Mouse (Mus musculus) spleen, adult 18-20 months (tissue): ENCODE measurements around the gene Chid1.

ENCODE experiments used
- DNase-seq, 2 experiments: peaks; one replicate each; pipeline ENCODE4 v3.0.0; 2022; ENCODE audit warnings: mixed read lengths in 2 of 2

Gene Chid1

DNA sequence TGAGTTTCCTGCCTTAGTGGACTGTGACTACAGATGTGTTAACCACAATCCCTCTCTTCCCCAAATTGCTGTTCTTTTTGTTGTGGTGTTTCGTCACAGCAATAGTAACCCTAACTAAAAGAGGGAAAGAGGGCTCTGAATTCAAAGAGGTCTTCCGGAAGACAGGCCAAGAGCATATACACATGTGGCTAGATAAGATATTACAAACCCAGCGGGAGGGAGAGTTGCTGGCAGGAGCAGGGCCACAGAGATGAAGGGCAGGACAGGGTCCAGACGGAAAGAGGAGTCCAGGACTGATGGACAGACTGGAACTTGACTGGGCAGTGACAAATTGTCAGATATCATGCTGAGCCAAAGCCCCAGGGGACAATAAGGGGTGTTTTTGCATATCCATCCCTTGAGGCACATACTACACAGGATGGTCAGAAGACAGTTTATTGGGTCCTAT lies 18.7 kb upstream of the Chid1 start:
- no peak for DNase-seq

DNA sequence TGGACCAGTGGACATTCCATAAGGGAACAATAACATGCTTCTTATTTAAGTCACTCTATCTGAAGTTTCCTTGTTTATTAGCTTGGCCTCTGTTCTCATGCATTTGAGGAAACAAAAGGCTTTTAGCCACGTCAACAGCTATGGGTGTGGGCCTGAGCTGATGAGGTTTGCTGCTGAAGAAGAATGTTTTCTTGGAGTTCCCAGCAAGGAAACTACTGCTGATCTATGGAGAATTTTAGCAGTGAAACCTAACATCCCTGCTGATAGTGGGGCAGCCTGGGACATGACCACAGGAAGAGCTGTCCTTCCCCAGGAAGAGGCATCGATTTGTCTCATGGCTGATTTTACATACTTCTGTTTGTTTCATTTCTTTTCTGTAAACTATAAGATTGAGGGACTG lies 10.8 kb upstream of the Chid1 start:
- no peak for DNase-seq

DNA sequence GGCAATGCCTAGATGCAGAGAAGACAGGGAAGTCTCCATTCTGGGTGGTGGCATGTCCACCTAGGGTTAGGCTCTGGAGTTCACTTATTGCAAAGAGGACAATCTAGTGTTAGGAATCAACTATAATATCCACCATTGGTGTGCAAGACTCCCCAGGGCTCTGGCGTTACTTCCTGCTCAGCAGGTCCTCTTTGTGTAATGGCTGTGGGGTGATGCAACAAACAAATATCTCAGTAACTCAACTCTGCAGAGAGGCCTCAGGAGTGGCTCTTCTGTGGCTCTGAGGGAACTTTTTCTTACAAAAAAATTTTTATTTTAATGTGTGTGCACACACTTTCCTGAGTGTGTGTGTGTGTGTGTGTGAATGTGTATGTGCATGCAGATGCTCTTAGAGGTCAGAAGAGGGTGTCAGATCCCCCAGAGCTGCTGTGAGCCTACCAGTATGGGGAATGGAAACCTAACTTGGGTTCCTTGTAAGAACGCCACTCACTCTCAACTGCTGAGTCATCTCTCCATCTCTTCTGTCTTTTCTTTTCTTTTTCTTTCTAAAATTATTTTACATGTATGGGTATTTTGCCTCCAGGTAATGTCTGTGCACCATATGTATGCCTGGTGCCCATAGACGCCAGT lies 9.9 kb upstream of the Chid1 start:
- DNase-seq, result no peak

DNA sequence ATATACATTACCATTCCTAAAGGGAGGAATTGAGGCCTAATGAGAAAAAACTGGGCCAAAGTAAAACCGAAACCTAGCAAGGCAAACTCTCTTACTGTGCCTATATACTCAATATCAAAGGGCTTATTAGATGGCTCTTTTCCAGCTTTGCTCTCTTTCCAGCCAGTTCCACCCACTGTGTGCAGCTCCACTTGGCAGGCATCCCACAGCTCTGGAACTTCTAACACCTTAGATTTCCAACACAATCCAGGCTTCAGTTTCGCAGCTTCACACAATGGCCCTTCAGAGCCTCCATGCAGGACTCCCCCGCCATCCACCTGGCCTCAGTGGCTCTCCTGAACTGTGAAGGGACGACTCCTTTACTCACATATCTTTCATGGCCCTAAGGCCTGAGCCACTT lies 5.0 kb upstream of the Chid1 start:
- DNase-seq, result no peak

DNA sequence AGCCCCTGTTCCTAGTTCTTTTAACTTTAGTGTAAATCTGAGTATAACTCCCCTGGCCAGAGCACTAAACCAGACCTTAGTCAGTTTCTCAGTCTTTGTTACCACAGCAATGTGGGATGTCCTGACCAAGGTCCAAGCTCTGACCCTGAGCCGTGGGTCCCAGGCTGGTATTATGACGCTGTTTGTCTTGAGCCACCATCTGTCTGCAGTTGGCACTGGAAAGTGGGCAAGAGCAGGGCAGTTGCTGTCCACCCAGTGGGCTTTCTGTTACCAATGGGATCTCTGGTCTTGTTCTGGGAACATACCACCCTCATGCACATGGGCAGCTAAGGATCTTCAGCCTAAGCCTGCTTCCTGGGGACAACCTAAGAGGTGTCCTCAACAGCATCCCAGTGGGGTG lies 2.9 kb upstream of the Chid1 start:
- DNase-seq, result no peak

DNA sequence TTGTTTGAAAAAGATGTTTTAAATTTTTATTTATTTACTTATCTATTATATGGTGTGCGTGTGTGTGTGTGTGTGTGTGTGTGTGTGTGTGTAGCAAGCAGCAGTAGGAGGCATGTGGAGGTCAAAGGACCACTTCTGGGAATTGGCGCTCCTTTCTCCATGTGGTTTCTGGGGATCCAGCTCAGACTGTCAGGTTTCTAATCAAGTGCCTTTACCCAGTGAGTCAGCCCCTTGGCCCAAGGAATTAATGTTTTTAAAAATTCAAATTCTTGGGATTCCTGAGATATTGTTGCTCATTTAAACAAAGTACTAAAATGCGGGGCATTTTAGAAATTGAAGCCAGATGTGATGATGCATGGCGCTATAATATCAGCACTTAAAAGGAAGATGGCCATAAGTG lies 2.0 kb upstream of the Chid1 start:
- DNase-seq, result no peak

DNA sequence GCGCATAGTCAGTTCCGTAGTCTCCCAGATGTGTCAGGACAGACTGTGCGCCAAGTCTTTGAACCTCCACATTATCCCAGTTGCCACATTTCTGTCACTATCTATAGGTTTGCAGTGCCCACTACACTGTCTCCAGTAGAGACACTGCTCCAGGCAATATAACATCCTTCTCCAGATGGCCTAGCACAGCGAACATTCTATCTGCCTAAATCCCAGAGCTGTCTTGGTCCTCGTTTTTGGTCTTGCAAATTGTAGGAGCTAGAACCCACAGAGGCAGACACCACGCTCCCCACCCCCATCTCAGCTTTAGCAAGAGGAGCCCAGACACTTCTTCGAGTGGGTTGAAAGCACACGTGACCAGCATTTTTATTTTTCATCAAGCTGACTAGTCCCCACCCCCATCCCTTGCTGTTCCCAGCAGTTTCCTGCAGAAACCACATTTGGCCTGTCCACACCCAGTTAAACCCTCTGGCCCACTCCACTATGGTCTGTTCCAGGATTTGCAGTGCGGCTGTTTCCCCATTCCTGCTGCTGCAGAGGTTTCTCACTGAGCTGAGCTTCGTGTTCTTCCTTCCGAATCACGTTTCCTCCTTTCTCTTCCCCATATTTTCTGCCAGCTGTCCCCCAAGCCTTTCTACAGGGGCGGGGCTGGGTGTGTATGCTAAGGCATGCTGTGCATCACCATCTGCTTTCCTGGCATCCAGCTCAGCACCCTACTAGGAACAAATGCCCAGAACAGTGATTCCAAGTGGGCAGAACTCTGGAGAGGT lies 840 bp upstream of the Chid1 start:
- peak; percentile 30 to 41 for DNase-seq

DNA sequence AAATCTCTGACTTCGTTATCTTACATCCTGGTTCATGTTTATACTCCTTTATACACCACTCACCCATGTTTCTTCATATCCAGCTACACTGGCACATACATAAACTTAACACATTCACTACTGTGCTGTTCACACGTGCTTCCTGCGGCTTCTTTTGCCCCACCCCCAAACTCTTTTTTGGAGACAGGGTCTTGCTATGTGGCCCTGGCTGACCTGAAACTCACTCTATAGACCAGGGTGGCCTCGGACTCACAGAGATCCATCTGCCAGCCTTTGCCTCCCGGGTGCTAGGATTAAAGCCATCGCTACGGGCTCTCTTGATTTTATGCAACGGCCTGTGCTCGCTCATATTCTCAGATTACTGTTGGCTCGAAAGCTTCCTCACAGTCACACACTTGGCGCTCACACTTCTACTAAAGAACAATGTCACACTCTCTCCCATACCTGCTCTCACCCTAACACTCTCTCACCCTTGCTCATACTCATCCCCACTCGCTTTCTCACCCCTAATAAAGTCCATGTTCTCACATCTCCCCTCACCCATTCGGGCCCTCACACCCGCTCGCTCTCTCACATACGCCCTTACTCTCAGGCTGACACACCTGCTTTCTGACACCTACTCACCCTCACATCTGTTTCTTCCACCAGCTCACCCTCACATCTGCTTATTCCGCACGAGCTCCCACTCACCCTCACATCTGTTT lies 653 bp downstream of the Chid1 start:
- DNase-seq, result no peak

DNA sequence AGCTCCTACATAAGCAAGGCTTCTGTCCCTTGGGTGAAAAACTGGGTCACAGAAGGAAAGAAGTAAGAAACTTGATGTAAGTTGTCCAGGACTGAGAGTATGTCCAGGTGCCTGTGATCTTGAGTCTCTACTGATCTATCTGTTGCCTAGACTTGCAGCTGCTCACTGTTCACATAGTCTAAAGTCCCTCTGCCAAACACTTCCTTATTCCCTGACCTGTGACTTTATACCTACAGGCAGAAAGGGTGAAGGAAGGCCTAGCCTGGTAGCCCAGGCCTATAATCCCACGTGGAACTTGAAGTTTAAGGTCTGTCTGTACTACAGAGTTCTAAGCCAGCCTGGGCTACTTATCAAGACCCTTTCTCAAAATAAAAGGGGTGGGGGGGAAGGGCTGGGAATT lies 4.1 kb downstream of the Chid1 start:
- DNase-seq, result no peak

DNA sequence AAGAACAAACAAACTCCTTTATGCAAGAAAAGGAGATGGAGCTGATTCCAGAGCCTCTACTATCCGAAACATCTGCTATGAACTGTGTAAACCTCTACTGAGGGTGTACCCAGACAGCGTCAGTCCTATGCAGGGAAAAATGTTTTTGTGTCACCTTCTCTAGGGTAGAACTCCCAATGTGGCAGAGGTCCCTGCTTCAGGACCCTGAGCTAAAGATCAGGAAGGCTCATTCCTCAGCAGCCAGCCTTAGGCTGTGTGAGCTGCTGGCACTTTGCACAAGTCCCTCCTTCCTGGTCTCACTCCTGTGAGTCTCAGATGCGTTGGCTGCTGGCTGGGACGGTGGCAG lies 14.1 kb downstream of the Chid1 start:
- DNase-seq, result no peak

DNA sequence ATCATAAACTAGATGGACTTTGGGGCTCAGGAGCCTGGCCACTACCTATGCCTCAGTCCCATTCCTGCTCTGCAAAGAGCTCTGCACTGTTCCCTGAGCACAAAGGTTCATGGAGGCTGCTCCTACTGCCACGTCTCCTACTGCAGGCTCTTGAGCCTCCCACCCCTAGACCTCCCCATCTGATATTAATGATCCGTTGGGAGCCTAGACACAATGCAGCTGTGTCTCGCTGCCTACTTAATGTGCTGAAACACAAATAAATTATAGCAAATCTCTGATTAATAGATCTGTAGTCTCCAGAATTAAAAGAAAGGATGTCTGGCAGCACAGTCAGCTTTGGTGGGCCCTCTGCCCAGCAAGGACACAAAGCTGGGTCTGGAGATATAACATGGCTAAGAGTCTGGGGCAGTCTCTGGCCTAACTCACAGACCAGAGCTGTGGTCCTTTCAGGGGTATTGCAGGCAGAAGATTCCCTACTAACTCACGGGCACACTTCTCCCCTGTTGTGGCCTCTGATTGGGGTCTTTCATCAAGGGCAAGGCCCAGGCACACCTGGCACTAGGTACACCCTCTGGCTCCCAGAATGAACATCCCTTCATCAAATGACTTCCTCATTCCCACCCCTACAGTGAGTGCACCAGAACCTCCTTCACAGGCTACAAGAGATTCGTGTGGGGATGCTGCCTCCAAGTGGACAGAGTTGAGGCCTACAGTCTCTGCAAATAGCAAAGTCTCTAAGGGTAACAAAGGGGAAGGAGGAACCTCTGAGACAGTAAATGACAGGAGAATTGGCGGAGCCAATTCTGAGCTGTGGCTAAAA lies 14.7 kb downstream of the Chid1 start:
- peak; percentile 72 to 78 for DNase-seq

DNA sequence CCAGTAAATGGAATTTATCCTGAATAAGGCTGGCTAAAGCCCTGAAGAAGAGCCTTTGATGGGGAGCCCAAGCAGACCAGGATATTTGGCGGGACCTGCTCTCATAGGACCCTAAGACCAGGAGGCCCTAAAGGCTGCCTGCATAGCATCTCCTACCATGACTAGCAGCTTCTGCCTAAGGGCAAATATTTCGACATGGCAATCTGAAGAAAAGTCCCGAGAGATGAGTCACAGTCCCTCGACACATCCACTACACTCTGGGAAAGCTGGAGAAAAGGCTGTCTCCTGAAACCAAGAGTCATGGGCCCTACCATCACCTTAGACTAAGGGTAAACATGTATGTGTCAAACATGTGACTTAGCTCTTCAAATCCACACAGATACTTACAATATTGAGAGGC lies 15.4 kb downstream of the Chid1 start:
- DNase-seq, result no peak

DNA sequence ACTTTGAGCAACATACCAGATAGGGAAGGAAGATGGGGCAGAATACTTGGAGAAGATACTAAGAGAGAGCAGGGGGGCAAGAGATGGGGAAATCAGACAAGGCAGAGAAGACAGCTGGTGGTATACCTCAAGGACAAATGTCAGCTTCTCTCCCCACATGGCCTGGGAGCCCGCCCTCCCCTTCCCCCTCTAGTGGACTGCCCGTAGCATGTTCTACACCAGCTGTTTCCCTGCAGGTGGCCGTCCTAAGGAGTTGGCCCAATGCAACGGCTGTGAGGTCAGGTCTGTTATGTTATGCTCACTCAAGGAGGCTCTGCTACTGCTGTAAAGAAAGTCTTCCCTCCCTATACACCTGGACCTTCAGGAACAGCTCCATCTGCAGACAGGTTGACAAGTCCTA lies 16.6 kb downstream of the Chid1 start:
- DNase-seq, result no peak

DNA sequence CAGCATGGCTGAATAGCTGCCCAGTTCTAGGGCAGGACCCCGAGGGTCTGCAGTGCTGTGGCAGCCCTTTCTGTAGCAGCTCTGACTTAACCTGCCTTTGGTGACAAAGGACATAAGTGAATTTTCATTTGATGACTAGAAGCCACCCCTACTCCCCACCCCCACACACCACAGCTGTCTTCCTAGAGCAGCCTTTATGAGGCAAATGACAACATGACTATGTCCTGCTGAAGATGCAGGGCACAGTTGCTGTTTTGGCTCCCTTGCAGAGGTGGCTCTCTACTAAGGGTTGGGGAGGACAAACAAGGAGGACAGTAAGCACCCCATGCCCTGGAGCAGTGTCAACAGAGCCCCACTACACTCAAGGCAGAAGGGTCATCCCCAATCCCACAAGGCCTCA lies 19.9 kb downstream of the Chid1 start:
- DNase-seq, result no peak

DNA sequence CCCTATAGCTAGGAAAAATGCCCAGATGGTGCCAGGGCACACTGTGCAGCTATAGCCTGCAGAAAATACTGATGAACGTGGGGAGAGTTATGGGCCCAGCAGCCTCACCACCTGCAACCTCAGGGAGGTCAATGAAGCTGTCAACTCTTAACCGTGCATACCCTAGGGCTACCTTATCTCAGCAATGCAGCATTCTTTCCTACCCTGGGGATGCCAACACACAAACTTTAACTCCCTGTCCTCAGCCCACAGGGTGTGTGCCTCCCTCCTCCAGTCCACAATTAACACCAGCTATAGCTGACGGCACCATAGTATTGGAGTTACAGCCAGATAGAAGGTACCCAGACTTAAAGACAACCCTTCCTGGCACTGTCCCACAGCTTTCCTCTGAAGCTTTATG lies 20.7 kb downstream of the Chid1 start:
- no peak for DNase-seq

DNA sequence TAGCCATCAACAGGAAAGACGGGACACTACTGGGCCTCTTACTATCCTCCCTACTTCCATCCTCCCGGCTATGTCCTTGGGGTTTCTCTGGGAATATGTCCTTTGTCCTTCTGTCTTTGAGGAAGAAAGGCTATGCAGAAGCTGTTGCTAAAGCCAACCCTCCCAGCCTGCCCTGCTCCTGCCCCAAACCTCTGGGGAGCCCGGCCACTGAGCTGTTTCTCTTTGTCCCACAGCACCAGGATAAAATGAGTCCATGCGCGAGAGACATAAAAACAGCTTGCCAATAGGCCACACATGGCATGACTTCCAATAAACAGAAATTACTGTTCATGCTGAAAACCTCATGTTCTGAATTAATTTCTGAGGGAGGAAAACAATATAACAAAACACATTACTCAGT lies 21.4 kb downstream of the Chid1 start:
- DNase-seq, result no peak

DNA sequence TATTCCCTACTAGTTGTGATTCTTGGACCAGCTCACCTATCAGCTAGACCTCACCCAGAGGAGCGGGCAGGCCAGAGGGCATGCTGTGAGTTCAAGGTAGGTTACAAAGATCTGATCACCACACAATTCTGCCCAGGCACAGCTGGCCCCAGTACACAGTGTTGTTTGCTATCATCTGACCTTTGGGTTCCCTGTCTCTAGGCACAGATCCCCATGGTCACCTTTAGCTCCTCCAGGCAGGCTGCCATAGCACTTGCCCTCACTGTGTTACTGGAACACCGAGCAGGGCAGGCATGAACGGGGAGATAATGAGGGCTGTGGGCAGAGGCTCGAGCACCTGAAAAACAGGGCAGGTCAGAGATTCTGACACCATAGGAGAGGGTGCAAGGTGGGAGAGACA lies 22.0 kb downstream of the Chid1 start:
- no peak for DNase-seq

DNA sequence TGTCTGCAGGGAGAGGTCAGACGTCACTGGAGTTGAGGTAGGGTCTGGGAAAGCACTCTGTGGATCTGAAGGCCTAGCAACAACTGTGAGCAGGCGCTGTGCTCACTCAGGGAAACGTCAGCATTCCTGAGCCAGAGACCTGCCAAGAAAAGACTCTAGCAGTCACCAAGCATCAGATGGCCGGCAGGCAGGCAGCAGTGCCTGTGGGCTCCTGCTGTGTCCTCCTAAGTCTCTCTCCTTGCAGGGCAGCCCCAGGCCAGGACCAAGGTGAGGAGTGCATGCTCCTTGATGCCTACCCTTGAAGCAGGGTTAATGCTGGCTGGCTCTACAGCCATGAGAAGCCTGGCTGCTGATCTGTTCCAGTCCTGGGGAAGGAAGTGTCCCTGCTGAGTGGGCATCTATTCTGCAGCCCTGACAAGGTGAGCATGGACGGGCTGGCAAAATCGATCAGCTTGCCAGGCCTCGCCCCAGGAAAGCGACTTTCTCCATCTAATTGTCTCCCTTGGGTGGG lies 28.9 kb downstream of the Chid1 start:
- no peak for DNase-seq

DNA sequence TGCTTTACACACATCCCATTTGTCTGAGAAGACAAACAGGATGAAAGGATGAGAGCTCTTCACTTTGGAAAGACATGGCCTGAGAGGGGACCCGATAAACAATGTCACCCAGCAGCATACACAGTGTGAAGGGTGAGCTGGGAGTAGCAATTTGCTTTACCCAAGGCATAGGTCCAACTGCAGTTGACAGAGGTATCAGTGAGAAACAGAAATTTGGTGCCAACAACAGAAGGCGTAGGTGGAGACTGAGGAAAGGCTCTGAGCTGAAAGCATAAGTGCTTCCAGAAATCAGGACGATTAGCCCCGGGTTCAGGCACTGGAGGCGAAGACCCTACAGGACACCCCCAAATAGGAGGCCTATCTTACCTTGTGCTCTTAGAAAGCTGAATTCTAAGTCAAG lies 29.5 kb downstream of the Chid1 start:
- DNase-seq, result no peak

DNA sequence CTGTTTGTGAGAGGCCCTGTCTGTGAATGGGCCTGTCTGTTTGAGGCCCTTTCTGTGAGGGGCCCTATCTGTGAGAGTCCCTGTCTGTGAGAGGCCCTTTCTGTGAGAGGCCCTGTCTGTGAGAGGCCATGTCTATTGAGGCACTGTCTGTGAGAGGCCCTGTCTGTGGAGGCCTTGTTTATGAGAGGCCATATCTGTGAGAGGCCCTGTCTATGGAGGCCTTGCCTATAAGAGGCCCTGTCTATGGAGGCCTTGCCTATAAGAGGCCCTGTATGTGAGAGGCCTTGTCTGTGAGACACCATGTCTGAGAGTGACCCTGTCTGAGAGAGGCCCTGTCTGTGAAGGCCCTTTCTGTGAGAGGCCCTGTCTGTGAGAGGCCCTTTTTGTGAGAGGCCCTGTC lies 31.5 kb downstream of the Chid1 start:
- no peak for DNase-seq

DNA sequence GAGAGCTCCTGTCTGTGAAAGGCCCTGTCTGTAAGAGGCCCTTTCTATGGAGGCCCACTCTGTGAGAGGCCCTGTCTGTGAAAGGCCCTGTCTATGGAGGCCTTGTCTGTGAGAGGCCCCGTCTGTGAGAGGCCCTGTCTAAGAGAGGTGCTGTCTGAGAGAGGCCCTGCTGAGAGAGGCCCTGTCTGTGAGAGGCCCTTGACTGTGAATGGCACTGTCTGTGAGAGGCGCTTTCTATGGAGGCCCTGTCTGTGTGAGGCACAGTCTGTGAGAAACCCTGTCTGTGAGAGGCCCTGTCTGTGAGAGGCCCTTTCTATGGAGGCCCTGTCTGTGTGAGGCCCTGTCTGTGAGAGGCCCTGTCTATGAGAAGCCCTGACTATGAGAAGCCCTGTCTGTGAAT lies 33.4 kb downstream of the Chid1 start:
- no peak for DNase-seq

DNA sequence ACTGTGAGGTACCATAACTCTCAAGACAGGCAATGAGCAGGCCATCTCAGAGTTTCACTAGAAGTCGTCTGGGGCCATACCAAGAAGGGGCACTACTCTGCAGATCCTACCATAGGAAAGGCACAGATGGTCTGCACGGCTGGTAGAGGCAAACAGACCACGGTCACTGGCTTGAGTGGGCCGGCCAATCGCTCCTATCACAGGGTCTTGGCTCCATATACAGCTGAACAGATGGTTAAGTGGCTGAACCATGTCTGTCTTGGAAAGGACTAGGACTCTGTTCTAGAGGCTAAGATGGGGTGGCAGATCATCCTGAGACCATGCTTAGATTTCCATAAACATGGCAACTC lies 37.1 kb downstream of the Chid1 start:
- no peak for DNase-seq

DNA sequence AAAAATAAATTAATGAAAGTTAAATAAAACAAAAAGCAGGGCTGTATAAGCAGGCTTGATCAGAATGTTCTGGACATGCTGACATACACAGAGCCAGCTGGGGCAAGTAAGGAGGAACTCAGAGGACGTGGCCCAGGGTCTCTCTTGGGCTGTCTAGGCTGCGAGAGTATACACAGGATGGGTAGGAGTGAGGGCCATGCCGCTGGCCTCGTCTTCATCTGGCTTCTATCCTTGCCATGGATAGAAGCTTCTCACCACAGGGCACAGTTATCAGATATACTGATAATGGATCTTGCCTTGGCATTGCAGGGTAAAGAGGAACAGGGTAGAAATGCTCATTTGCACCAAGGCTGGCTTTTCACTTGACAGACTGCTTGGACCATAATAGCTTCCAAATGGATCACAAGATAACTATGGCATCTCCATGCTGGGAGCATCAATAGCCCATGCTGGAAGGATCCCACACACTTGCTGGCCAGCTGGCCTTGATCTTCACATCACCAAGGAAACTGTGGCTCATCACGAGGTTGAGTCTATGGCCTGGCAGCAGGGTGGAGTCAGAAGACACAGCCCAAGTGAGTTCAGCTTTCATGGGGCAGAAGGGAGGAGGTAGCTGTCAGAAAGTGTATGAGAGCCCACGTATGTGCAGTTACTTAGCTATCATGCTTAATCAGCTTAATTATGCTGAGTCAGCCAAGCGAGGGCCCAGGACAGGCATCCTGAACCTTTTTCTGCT lies 37.7 kb downstream of the Chid1 start:
- no peak for DNase-seq
